Mouse (Mus musculus): Measurements from ENCODE around the gene Casc1. TPM values are rescaled to one million over a fixed set of nuclear protein-coding genes. Genes with fewer than 3 reads are reported as not detected.

Casc1 gene
- polyA plus RNA-seq, 1 experiment from 2014 or later, result 0.22 TPM

GRCm38 (mm10) chr6:145158619-145159018 lies 52.2 kb downstream of the Casc1 start:
- Histone ChIP-seq H3K4me1 (ENCODE audit: control insufficient read depth, insufficient read depth, low read length) (no peaks in the 10 kb centered on the region), H3K27me3 (replicated peaks; ENCODE audit: control insufficient read depth, insufficient read depth, low read length) (no peaks in the 10 kb centered on the region), H3K36me3 (ENCODE audit: control insufficient read depth, insufficient read depth, low read length) (no peaks in the 10 kb centered on the region), H3K4me2 (ENCODE audit: low read depth, low read length) (no peak overlapping the region), H3K9ac (ENCODE audit: low read depth, low read length) (no peak overlapping the region), H3K27ac (ENCODE audit: low read length) (no peak overlapping the region), H3K9me3 (ENCODE audit: control insufficient read depth, low read length) (no peaks in the 10 kb centered on the region), H3K4me3 (ENCODE audit: low read length) (no peak overlapping the region)
- 66% methylated on average over 4 of the region's 4 CpGs for WGBS
- ATAC-seq, result no peak

GRCm38 (mm10) chr6:145149054-145149453 lies 61.8 kb downstream of the Casc1 start:
- Histone ChIP-seq H3K9me3 (ENCODE audit: control insufficient read depth, low read length) (no peaks in the 10 kb centered on the region), H3K9ac (ENCODE audit: low read depth, low read length) (no peak overlapping the region), H3K27me3 (replicated peaks; ENCODE audit: control insufficient read depth, insufficient read depth, low read length) (no peaks in the 10 kb centered on the region), H3K4me2 (ENCODE audit: low read depth, low read length) (no peak overlapping the region), H3K4me3 (ENCODE audit: low read length) (no peak overlapping the region), H3K36me3 (ENCODE audit: control insufficient read depth, insufficient read depth, low read length) (no peaks in the 10 kb centered on the region), H3K4me1 (ENCODE audit: control insufficient read depth, insufficient read depth, low read length) (no peaks in the 10 kb centered on the region), H3K27ac (ENCODE audit: low read length) (no peak overlapping the region)
- ATAC-seq, result peak; percentile 48
- 33% methylated on average over 9 of the region's 9 CpGs for WGBS

- no peak for ATAC-seq
- 84% methylated on average over 16 of the region's 16 CpGs for WGBS
Measured at GRCm38 (mm10) chr6:145147716-145148115, 63.1 kb downstream of the Casc1 start.

GRCm38 (mm10) chr6:145145173-145145572 lies 65.6 kb downstream of the Casc1 start:
- H3K4me1 ChIP-seq (ENCODE audit: control insufficient read depth, insufficient read depth, low read length), result no peaks in the 10 kb centered on the region
- no peak overlapping the region for H3K4me3 ChIP-seq (ENCODE audit: low read length)
- WGBS, result 62% methylated on average over 7 of the region's 7 CpGs
- no peak overlapping the region for H3K9ac ChIP-seq (ENCODE audit: low read depth, low read length)
- H3K27ac ChIP-seq (ENCODE audit: low read length), result no peak overlapping the region
- no peaks in the 10 kb centered on the region for H3K9me3 ChIP-seq (ENCODE audit: control insufficient read depth, low read length)
- no peak overlapping the region for H3K4me2 ChIP-seq (ENCODE audit: low read depth, low read length)
- H3K36me3 ChIP-seq (ENCODE audit: control insufficient read depth, insufficient read depth, low read length), result no peaks in the 10 kb centered on the region
- no peaks in the 10 kb centered on the region; the same call in 1 of the 2 replicates for H3K27me3 ChIP-seq (replicated peaks; ENCODE audit: control insufficient read depth, insufficient read depth, low read length)
- ATAC-seq, result no peak

More at GRCm38 (mm10) chr6:145147716-145148115, 63.1 kb downstream of the Casc1 start:
- no peak overlapping the region for H3K4me2 ChIP-seq (ENCODE audit: low read depth, low read length)
- no peaks in the 10 kb centered on the region for H3K36me3 ChIP-seq (ENCODE audit: control insufficient read depth, insufficient read depth, low read length)
- H3K27me3 ChIP-seq (replicated peaks; ENCODE audit: control insufficient read depth, insufficient read depth, low read length), result no peaks in the 10 kb centered on the region; the same call in 1 of the 2 replicates
- H3K9me3 ChIP-seq (ENCODE audit: control insufficient read depth, low read length), result no peaks in the 10 kb centered on the region
- no peak overlapping the region for H3K4me3 ChIP-seq (ENCODE audit: low read length)
- H3K4me1 ChIP-seq (ENCODE audit: control insufficient read depth, insufficient read depth, low read length), result no peaks in the 10 kb centered on the region
- H3K9ac ChIP-seq (ENCODE audit: low read depth, low read length), result no peak overlapping the region
- no peak overlapping the region for H3K27ac ChIP-seq (ENCODE audit: low read length)

- no peak overlapping the region for H3K9ac ChIP-seq (ENCODE audit: low read depth, low read length)
- no peak for ATAC-seq
- 89% methylated on average over 12 of the region's 12 CpGs for WGBS
- no peaks in the 10 kb centered on the region for H3K4me1 ChIP-seq (ENCODE audit: control insufficient read depth, insufficient read depth, low read length)
- no peak overlapping the region for H3K4me3 ChIP-seq (ENCODE audit: low read length)
- H3K27me3 ChIP-seq (replicated peaks; ENCODE audit: control insufficient read depth, insufficient read depth, low read length), result no peaks in the 10 kb centered on the region; the same call in 1 of the 2 replicates
- H3K4me2 ChIP-seq (ENCODE audit: low read depth, low read length), result no peak overlapping the region
- H3K27ac ChIP-seq (ENCODE audit: low read length), result no peak overlapping the region
- H3K9me3 ChIP-seq (ENCODE audit: control insufficient read depth, low read length), result no peaks in the 10 kb centered on the region
- no peaks in the 10 kb centered on the region for H3K36me3 ChIP-seq (ENCODE audit: control insufficient read depth, insufficient read depth, low read length)
Measured at GRCm38 (mm10) chr6:145141827-145142226, 69.0 kb downstream of the Casc1 start.

GRCm38 (mm10) chr6:145140706-145141105 lies 70.1 kb downstream of the Casc1 start:
- no peaks in the 10 kb centered on the region for H3K9me3 ChIP-seq (ENCODE audit: control insufficient read depth, low read length)

GRCm38 (mm10) chr6:145139776-145140475 lies 70.9 kb downstream of the Casc1 start:
- no peak for ATAC-seq
- Histone ChIP-seq H3K27ac (ENCODE audit: low read length) (no peak overlapping the region), H3K9me3 (ENCODE audit: control insufficient read depth, low read length) (no peaks in the 10 kb centered on the region), H3K9ac (ENCODE audit: low read depth, low read length) (no peak overlapping the region), H3K36me3 (ENCODE audit: control insufficient read depth, insufficient read depth, low read length) (no peaks in the 10 kb centered on the region), H3K4me2 (ENCODE audit: low read depth, low read length) (no peak overlapping the region), H3K27me3 (replicated peaks; ENCODE audit: control insufficient read depth, insufficient read depth, low read length) (no peaks in the 10 kb centered on the region; the same call in 1 of the 2 replicates), H3K4me3 (ENCODE audit: low read length) (no peak overlapping the region), H3K4me1 (ENCODE audit: control insufficient read depth, insufficient read depth, low read length) (no peaks in the 10 kb centered on the region)
- 75% methylated on average over 11 of the region's 11 CpGs for WGBS

More at GRCm38 (mm10) chr6:145140706-145141105, 70.1 kb downstream of the Casc1 start:
- no peaks in the 10 kb centered on the region for H3K36me3 ChIP-seq (ENCODE audit: control insufficient read depth, insufficient read depth, low read length)
- ATAC-seq, result no peak
- H3K4me1 ChIP-seq (ENCODE audit: control insufficient read depth, insufficient read depth, low read length), result no peaks in the 10 kb centered on the region
- H3K27me3 ChIP-seq (replicated peaks; ENCODE audit: control insufficient read depth, insufficient read depth, low read length), result no peaks in the 10 kb centered on the region; the same call in 1 of the 2 replicates
- H3K27ac ChIP-seq (ENCODE audit: low read length), result no peak overlapping the region
- H3K4me2 ChIP-seq (ENCODE audit: low read depth, low read length), result no peak overlapping the region
- H3K4me3 ChIP-seq (ENCODE audit: low read length), result no peak overlapping the region
- WGBS, result 66% methylated on average over 11 of the region's 11 CpGs
- no peak overlapping the region for H3K9ac ChIP-seq (ENCODE audit: low read depth, low read length)

- no peak overlapping the region for H3K4me3 ChIP-seq (ENCODE audit: low read length)
- H3K9ac ChIP-seq (ENCODE audit: low read depth, low read length), result no peak overlapping the region
- no peaks in the 10 kb centered on the region; the same call in 1 of the 2 replicates for H3K27me3 ChIP-seq (replicated peaks; ENCODE audit: control insufficient read depth, insufficient read depth, low read length)
- no peaks in the 10 kb centered on the region for H3K4me1 ChIP-seq (ENCODE audit: control insufficient read depth, insufficient read depth, low read length)
- no peaks in the 10 kb centered on the region for H3K9me3 ChIP-seq (ENCODE audit: control insufficient read depth, low read length)
- no peaks in the 10 kb centered on the region for H3K36me3 ChIP-seq (ENCODE audit: control insufficient read depth, insufficient read depth, low read length)
- WGBS, result 74% methylated on average over 13 of the region's 13 CpGs
- ATAC-seq, result no peak
- no peak overlapping the region for H3K27ac ChIP-seq (ENCODE audit: low read length)
- H3K4me2 ChIP-seq (ENCODE audit: low read depth, low read length), result no peak overlapping the region
Measured at GRCm38 (mm10) chr6:145139236-145139635, 71.6 kb downstream of the Casc1 start.

- H3K4me2 ChIP-seq (ENCODE audit: low read depth, low read length), result no peak overlapping the region
- H3K27me3 ChIP-seq (replicated peaks; ENCODE audit: control insufficient read depth, insufficient read depth, low read length), result no peaks in the 10 kb centered on the region
- 93% methylated on average over 5 of the region's 5 CpGs for WGBS
- no peak overlapping the region for H3K9ac ChIP-seq (ENCODE audit: low read depth, low read length)
- no peaks in the 10 kb centered on the region for H3K9me3 ChIP-seq (ENCODE audit: control insufficient read depth, low read length)
- no peaks in the 10 kb centered on the region for H3K36me3 ChIP-seq (ENCODE audit: control insufficient read depth, insufficient read depth, low read length)
- H3K4me3 ChIP-seq (ENCODE audit: low read length), result no peak overlapping the region
- no peak for ATAC-seq
- H3K4me1 ChIP-seq (ENCODE audit: control insufficient read depth, insufficient read depth, low read length), result no peaks in the 10 kb centered on the region
- H3K27ac ChIP-seq (ENCODE audit: low read length), result no peak overlapping the region
Measured at GRCm38 (mm10) chr6:145136831-145137230, 74.0 kb downstream of the Casc1 start.

Data from intestine, embryonic 16.5 days (tissue).